Mouse (Mus musculus) neural tube, embryonic 14.5 days (tissue): ENCODE measurements at regions not wholly inside any gene's neighbourhood (a gene's known extent, or its start where the extent isn't known, plus 50 kb on each side); places are given as distances from the start of the nearest gene placed in this dataset.

ENCODE experiments used
- ATAC-seq: fragments of 200-750 bp; cut with Nextera tagmentation; 2 replicates; pipeline ENCODE4 v1.8.0; 2017; ENCODE audit warnings: low read depth, mild to moderate bottlenecking, moderate TSS enrichment, moderate library complexity
- H3K27ac ChIP-seq: fragments of 300-500 bp; sonication (generic); 2 replicates; pipeline ENCODE4 v1.5.1; 2014; ENCODE audit warnings: low read depth, mild to moderate bottlenecking, control low read depth, low read length, moderate library complexity, mixed read lengths
- H3K27me3 ChIP-seq: fragments of 300-500 bp; sonication (generic); 2 replicates; pipeline ENCODE4 v1.6.1; 2014; ENCODE audit warnings: low read length; ENCODE audit not compliant: control insufficient read depth, insufficient read depth
- H3K36me3 ChIP-seq: fragments of 300-500 bp; sonication (generic); 2 replicates; pipeline ENCODE4 v1.6.1; 2014; ENCODE audit warnings: low read length, mixed read lengths; ENCODE audit not compliant: control insufficient read depth, insufficient read depth
- H3K4me1 ChIP-seq: fragments of 300-500 bp; sonication (generic); 2 replicates; pipeline ENCODE4 v1.6.1; 2014; ENCODE audit warnings: low read length; ENCODE audit not compliant: control insufficient read depth, insufficient read depth
- H3K4me2 ChIP-seq: fragments of 300-500 bp; sonication (generic); 2 replicates; pipeline ENCODE4 v1.6.1; 2014; ENCODE audit warnings: mild to moderate bottlenecking, low read depth, low read length, control low read depth
- H3K4me3 ChIP-seq: fragments of 300-500 bp; sonication (generic); 2 replicates; pipeline ENCODE4 v1.5.1; 2014; ENCODE audit warnings: low read depth, low read length, control low read depth, mixed read lengths
- H3K9ac ChIP-seq: fragments of 300-500 bp; sonication (generic); replicated peaks from 2 replicates; pipeline ENCODE4 v1.6.1; 2014; ENCODE audit warnings: low read depth, mild to moderate bottlenecking, control low read depth, low read length, mixed read lengths
- H3K9me3 ChIP-seq: fragments of 300-500 bp; sonication (generic); 2 replicates; pipeline ENCODE4 v1.6.1; 2016; ENCODE audit warnings: low read length; ENCODE audit not compliant: control insufficient read depth
- WGBS: fragments of 180-500 bp; shearing (Covaris S2); extraction: QIAGEN DNeasy Blood & Tissue Kit; methylation state at CpG from one replicate; pipeline ENCODE4 v1.1.7; 2014; 5-methylcytosine and 5-hydroxymethylcytosine counted together

- 90% methylated on average over 3 of the region's 3 CpGs for WGBS
- Histone ChIP-seq H3K4me1 (no peaks in the 10 kb centered on the region), H3K9me3 (no peaks in the 10 kb centered on the region), H3K36me3 (no peaks in the 10 kb centered on the region), H3K4me3 (no peak overlapping the region), H3K27me3 (no peaks in the 10 kb centered on the region), H3K9ac (no peak overlapping the region), H3K4me2 (no peak overlapping the region), H3K27ac (no peak overlapping the region)
- ATAC-seq = no peak
Observed at GRCm38 (mm10) chr14:74544028-74544427, 96.6 kb upstream of the Htr2a start.

- H3K4me1 ChIP-seq = no peaks in the 10 kb centered on the region
- no peak overlapping the region for H3K4me3 ChIP-seq
- no peak overlapping the region for H3K9ac ChIP-seq
- no peak for ATAC-seq
- no peak overlapping the region for H3K27ac ChIP-seq
- no peaks in the 10 kb centered on the region for H3K9me3 ChIP-seq
- no peaks in the 10 kb centered on the region for H3K27me3 ChIP-seq
- no peak overlapping the region for H3K4me2 ChIP-seq
- 94% methylated on average over 2 of the region's 2 CpGs for WGBS
- H3K36me3 ChIP-seq = no peaks in the 10 kb centered on the region
Observed at GRCm38 (mm10) chr14:74551091-74551490, 89.5 kb upstream of the Htr2a start.

- Histone ChIP-seq H3K27ac (no peak overlapping the region), H3K4me2 (no peak overlapping the region), H3K9me3 (no peaks in the 10 kb centered on the region), H3K27me3 (no peaks in the 10 kb centered on the region), H3K36me3 (no peaks in the 10 kb centered on the region), H3K4me1 (no peaks in the 10 kb centered on the region), H3K9ac (no peak overlapping the region), H3K4me3 (no peak overlapping the region)
- no peak for ATAC-seq
- WGBS = 62% methylated on average over 1 of the region's 1 CpGs
Observed at GRCm38 (mm10) chr14:74553636-74554035, 87.0 kb upstream of the Htr2a start.

- no peak for ATAC-seq
- H3K4me1 ChIP-seq = no peaks in the 10 kb centered on the region
Observed at GRCm38 (mm10) chr14:74558359-74558758, 82.3 kb upstream of the Htr2a start.

More at GRCm38 (mm10) chr14:74558359-74558758, 82.3 kb upstream of the Htr2a start:
- Histone ChIP-seq H3K36me3 (no peaks in the 10 kb centered on the region), H3K27ac (no peak overlapping the region), H3K9me3 (no peaks in the 10 kb centered on the region), H3K4me3 (no peak overlapping the region), H3K9ac (no peak overlapping the region), H3K27me3 (no peaks in the 10 kb centered on the region), H3K4me2 (no peak overlapping the region)
- 76% methylated on average over 5 of the region's 5 CpGs for WGBS
